Mouse (Mus musculus) spleen, adult 10 weeks (tissue): ENCODE measurements around the gene Lbhd1. TPM values are rescaled to one million over a fixed set of nuclear protein-coding genes. Genes with fewer than 3 reads are reported as not detected.

Source experiments
- polyA plus RNA-seq: library from polyadenylated mRNA; stranded (reverse); fragments of 350-450 nt; fragmentation: Illumina TruSeq; extraction: RNeasy Lipid Tissue Mini Kit (QIAGEN cat#74804); gene quantifications from one replicate; pipeline ENCODE4 v1.2.3, GENCODE M21; 2015; ENCODE audit warnings: low replicate concordance; ENCODE audit not compliant: insufficient read depth

Lbhd1 gene
- polyA plus RNA-seq, 1 experiment from 2014 or later: 85.8 TPM

Other genes starting within 250 kb of the Lbhd1 start
- not detected for gene Chrm1, start 219.9 kb upstream of the Lbhd1 start, polyA plus RNA-seq
- 149 TPM for gene Slc3a2, start 160.4 kb upstream of the Lbhd1 start, polyA plus RNA-seq
- gene Wdr74, start 147.9 kb upstream of the Lbhd1 start, polyA plus RNA-seq: 70.3 TPM
- gene 1700092M07Rik, start 143.0 kb upstream of the Lbhd1 start, polyA plus RNA-seq: not detected
- gene Stx5a, start 142.3 kb upstream of the Lbhd1 start, polyA plus RNA-seq: 145 TPM
- gene Nxf1, start 126.7 kb upstream of the Lbhd1 start, polyA plus RNA-seq: 395 TPM
- gene Tmem223, start 112.7 kb upstream of the Lbhd1 start, polyA plus RNA-seq: 36.9 TPM
- 89.0 TPM for gene Tmem179b, start 109.3 kb upstream of the Lbhd1 start, polyA plus RNA-seq
- gene Taf6l, start 97.3 kb upstream of the Lbhd1 start, polyA plus RNA-seq: 4.8 TPM
- gene Polr2g, start 85.2 kb upstream of the Lbhd1 start, polyA plus RNA-seq: 131 TPM
- gene Zbtb3, start 81.2 kb upstream of the Lbhd1 start, polyA plus RNA-seq: 3.1 TPM
- 67.2 TPM for gene Ttc9c, start 64.4 kb upstream of the Lbhd1 start, polyA plus RNA-seq
- gene Hnrnpul2, start 63.7 kb upstream of the Lbhd1 start, polyA plus RNA-seq: 172 TPM
- gene AC129217.1, start 54.0 kb upstream of the Lbhd1 start, polyA plus RNA-seq: not detected
- gene Bscl2, start 46.3 kb upstream of the Lbhd1 start, polyA plus RNA-seq: 33.6 TPM
- 0.14 TPM for gene Gng3, start 44.5 kb upstream of the Lbhd1 start, polyA plus RNA-seq
- 0.33 TPM for gene Lrrn4cl, start 33.0 kb upstream of the Lbhd1 start, polyA plus RNA-seq
- gene Ubxn1, start 12.2 kb upstream of the Lbhd1 start, polyA plus RNA-seq: 103 TPM
- gene Uqcc3, start 2.8 kb upstream of the Lbhd1 start, polyA plus RNA-seq: 14.9 TPM
- not detected for gene Gm49403, start 198 bp downstream of the Lbhd1 start, polyA plus RNA-seq
- gene 1810009A15Rik, start 5.1 kb downstream of the Lbhd1 start, polyA plus RNA-seq: 31.6 TPM
- gene Gm49416, start 5.2 kb downstream of the Lbhd1 start, polyA plus RNA-seq: not detected
- 8.5 TPM for gene Ints5, start 9.3 kb downstream of the Lbhd1 start, polyA plus RNA-seq
- gene Ganab, start 14.3 kb downstream of the Lbhd1 start, polyA plus RNA-seq: 156 TPM
- gene B3gat3, start 36.6 kb downstream of the Lbhd1 start, polyA plus RNA-seq: 44.8 TPM
- 3.7 TPM for gene Rom1, start 45.6 kb downstream of the Lbhd1 start, polyA plus RNA-seq
- gene Eml3, start 45.8 kb downstream of the Lbhd1 start, polyA plus RNA-seq: 68.8 TPM
- 192 TPM for gene Mta2, start 58.1 kb downstream of the Lbhd1 start, polyA plus RNA-seq
- 24.7 TPM for gene Tut1, start 70.1 kb downstream of the Lbhd1 start, polyA plus RNA-seq
- 623 TPM for gene Eef1g, start 83.3 kb downstream of the Lbhd1 start, polyA plus RNA-seq
- 88.3 TPM for gene Ahnak, start 105.6 kb downstream of the Lbhd1 start, polyA plus RNA-seq
- gene Scgb1a1, start 204.2 kb downstream of the Lbhd1 start, polyA plus RNA-seq: not detected